Mouse (Mus musculus) gastrocnemius, postnatal 25 days (tissue): ENCODE results near the gene Nt5c1a. TPM values are rescaled to one million over a fixed set of nuclear protein-coding genes. Genes with fewer than 3 reads are reported as not detected.
"Not testable (repeated sequence)": the region's sequence is repeated elsewhere in the genome, so short reads cannot be mapped to it uniquely, and the experiment has no call there.

Source experiments
- DNase-seq: peaks from one replicate; pipeline ENCODE4 v3.0.0; 2022
- long read RNA-seq, 2 experiments: library from polyadenylated mRNA; stranded (forward); transcript quantifications; one replicate each; pipeline ENCODE4 v2.0.0; 2021
- total RNA-seq, 2 experiments: library from RNA; stranded (reverse); gene quantifications; 1 replicate in 1 of 2; 2 replicates in 1 of 2; pipeline ENCODE4 v1.2.3; 2021

The Nt5c1a gene
- 10 to 100 TPM; 19.6 to 32.5 TPM for total RNA-seq
- long read RNA-seq, experiment 1, partial matches to known transcripts, result 0 of 5 reads
- long read RNA-seq, experiment 1, other reads (novel, unspliced or antisense), result 5 of 5 reads
- long read RNA-seq, experiment 2, result 0 reads

DNA sequence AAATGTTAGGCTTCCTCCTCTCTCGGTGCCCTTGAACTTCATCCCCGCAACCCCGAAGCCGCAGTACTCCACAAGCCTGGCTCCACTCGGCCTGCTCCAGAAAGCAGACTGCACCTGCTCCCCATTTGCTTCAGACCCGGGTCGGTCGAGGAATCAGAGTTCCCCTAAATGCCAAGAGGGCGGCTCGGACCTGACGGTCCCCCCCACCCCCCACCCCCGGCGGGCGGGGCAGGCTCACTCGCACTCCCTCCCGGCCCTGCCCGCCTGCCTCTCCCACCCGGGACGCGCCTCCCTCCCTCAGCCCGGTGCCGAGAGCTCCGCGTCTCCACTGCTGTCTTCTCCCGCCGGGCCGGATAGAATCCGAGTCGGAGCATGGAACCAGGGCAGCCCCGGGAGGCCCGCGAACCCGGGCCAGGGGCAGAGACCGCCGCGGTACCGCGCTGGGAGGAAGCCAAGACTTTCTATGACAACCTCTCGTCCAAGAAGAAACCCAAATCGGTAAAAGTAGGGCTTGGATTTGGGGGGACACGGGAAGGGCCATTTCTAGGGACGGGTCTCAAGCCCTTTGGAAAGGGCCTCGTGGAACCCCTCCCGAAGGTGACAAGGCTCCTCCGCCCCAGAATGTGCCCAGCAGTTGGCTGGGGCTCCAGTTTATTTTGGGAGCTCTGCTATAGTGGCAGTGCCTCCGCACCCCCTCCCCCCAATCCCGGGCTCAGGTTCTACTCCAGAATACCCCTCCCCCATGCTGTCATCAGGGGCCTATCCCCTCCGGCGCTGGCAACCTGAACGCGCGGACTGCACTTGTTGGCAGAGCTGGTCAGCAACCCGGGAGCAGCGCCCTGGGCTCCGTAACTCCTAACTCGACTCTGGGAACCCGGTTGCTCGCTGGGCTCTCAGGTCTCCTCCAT lies at the start of gene Nt5c1a:
Gene Nt5c1a (plus strand): TSS at position 319 of the 908 bp plus-strand sequence.
- DNase-seq, result peak; percentile 79

DNA sequence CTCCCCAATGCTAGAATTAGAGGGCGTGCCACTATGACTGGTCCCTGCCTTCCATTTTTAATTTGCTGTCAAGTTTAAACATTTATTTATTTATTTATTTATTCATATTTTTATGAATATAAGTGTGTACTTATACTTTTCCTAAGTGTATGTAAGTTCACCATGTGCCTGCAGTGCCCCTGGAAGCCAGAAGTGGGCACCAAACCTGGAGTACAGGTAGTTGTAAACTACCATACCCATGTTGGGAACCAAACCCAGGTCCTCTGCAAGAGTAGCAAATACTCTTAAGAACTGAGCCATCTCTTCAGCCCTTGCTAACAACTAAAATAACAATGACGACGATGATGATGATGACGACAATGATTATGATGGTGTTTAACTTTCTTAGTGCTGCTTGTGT lies 49.3 kb upstream of the Nt5c1a start:
- no peak for DNase-seq

GRCm38 (mm10) chr4:123152976-123153375 lies 48.3 kb upstream of the Nt5c1a start:
- DNase-seq, result no peak

DNA sequence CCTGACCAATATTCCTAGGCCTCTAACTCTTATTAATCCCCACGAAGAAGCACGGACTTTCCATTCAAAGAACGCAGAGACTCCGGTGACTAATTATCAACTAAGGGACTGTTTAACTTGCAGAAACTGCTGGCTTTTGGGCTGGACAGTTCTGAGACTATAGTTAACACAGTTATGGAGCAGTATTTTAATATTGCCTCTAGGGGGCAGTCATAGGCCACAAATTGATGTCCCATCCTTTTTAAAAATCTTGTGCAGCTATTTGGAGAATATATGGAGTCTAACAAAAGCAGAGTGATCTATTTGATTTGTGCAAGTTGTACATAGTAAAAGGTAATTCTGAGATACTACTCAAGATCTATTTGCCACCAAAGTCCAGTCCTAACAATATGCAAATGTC lies 46.3 kb upstream of the Nt5c1a start:
- no peak for DNase-seq

DNA sequence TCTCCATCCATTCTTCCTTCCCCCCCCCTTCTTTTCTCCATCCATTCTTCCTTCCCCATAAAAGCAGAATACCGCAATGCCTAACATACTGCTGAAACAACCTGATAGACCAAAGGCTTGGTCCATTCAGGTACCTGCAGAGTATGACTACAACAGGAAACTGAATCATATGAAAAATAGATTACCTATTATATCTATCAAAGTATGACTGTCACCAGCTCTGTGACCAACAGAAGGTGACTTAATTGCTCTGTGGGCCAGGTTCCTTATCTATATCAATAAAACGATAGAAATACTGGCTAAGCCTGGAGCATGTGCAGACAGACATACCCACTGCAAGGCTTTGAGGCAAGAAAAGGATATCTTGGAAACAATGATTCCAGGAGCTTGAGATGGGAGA lies 45.9 kb upstream of the Nt5c1a start:
- DNase-seq, result no peak

- DNase-seq, result no peak
Observed at GRCm38 (mm10) chr4:123155840-123156239, 45.5 kb upstream of the Nt5c1a start.

DNA sequence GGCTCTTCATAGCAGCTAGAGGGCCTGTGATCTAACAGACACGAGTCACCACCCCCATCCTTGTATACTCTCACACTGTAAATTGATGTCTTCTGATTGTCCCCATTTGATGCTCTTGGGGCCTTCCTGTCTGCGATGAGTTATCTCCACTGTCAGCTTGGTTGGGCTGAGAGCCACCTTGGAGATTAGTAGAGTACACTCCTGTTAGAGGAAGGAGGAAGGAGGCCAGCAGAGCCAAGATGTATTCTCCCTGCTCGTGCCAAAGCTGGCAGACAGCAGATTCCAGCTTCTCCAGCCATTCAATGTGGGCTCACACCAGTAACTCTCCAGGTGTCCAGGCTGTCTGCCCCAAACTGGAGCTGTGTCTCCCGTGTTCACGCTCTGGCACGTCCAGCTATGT lies 40.7 kb upstream of the Nt5c1a start:
- no peak for DNase-seq

DNA sequence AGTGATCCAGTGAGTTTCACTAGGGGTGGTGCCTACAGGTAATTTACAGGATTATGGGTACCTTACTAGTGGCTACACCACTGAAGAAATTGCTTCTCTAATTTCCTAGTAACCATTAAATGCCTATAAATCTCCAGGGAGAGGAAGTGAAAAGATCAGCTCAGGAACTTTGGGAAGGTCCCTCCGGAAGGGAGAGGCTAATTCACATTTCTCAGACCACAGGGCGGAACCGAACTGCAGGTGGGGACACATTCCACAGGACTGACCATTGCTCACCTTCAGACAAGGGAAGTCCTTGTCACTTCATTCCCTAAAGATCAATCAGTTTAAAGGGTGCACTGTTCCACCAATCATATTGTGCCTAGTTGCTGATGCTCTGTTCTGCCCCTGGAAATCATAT lies 40.1 kb upstream of the Nt5c1a start:
- not testable (repeated sequence) for DNase-seq

- DNase-seq, result no peak
Observed at GRCm38 (mm10) chr4:123162305-123162917, 38.9 kb upstream of the Nt5c1a start.

- DNase-seq, result no peak
Observed at GRCm38 (mm10) chr4:123164157-123164556, 37.1 kb upstream of the Nt5c1a start.

GRCm38 (mm10) chr4:123171811-123172210 lies 29.5 kb upstream of the Nt5c1a start:
- DNase-seq, result no peak

DNA sequence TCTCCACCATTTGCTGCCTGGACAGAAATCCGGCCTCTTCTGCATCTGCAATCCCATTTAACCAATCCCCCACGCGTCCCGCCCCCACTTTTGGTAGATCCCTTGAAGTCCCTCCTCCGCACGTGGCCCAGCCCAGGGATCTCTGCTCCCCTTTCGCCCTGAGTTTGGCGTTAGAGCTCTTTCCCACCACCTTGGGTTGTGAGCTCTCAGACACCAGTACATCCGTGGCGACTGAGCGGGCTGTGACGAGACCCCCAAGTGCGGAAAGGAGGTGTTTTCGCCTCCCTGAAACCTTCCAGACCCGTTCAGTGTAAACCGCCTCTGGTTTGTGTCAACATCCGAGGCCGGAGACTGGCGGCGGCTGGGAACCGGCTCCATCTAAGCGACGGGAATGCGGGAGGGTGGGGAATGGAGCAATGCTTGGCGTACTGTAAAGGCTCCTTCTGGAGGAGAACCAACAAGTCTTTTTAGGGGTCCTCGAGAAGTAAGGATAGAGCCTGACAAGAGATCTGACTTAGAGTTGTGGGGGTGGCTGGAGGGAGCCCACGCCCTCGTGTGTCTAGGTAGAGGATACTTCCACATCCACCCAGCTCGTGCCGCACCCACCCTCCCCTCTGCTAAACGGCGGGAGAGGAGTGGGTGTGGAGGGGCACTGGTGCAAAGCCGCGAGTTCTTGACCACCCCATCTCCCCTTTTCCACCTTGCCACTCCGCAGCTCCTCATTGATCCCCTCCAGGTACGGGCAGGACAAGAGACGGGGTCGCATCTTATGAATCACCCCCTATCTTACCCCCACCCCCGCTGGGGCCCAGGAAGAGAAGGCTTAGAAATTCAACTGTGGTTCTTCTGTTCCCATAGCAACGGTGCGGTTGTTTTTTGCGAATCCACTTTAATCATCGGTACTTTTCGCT lies 18.7 kb upstream of the Nt5c1a start, which contains the start of gene Hpcal4:
Gene Hpcal4 (plus strand): TSS at position 900 of the 911 bp plus-strand sequence.
- no peak for DNase-seq

DNA sequence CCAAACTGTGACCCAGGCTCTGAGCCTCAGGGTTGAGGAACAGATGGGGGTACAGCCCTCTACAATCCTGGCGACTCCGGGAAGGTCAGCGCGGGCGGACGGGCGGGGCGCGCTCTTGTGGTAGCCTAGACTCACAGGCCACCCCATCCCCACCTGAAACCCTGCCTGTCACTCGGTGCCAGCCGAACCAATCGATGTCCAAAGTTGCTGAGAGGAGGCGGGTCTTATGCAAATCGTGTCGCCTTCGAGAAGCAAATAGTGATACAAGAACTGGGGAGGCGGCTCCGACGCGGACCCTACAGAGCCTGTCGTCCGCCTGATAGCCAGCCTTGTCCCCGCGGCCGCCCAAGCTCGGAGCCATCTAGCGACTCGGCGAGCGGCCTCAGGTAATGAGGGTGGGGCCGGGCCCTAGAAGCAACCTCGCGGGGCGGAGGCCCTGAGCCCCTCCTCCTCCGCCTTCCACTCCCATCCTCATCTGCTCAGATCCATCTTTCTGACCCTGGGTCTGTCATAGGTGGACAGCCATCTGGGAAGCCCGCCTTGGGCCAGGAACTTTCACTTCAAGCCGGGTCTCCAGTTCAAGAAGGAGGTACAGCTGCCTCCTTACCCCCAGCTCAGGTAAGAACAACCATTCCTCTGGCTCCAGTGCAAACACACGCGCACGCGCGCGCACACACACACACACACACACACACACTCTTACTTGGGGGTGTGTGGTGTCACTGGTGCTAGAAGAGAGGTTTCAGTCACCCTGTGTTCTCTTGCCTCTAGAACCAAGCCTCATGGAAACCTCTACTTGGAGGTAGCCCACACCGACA lies 17.9 kb upstream of the Nt5c1a start:
- peak; percentile 63 for DNase-seq

DNA sequence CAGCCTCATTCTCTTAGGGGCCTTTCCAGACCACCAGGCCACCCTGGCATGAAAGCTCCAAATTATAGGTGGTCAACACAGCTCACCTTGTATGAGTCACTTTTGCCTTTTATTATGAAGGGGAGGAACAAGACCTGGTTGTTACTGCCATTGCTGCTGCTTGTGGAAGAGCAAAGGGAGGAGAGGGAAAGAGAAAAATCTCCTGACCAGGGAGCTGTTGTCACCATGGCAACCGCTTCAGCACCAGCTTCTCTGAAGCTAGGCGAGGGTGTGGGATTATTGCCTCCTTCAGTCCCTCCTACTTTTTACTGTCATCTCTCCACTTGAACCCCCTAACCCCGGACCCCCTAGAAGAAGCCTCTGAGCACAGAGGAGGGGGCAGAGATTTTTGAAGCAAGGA lies 16.5 kb upstream of the Nt5c1a start:
- DNase-seq, result no peak

GRCm38 (mm10) chr4:123192336-123192735 lies 9.0 kb upstream of the Nt5c1a start:
- no peak for DNase-seq

DNA sequence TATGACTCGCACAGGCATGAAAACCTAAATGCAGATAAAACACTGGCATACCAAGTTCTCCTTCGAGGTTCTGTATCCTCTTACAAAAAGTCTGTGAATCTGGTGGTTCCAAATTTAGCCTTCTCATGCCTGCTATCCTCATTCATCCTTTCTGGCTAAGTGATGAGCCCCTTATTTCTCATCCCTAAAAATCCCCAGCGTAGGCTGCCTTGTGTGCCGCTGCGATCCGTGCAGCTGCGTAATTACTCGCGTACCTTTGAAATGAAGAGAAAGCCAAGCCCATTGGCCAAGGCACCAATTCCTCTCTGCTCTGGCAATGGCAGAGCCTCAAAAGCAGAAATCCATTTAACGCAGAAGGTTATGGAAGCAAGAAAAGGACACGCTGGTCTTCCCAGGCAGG lies 7.5 kb upstream of the Nt5c1a start:
- no peak for DNase-seq

GRCm38 (mm10) chr4:123196695-123197094 lies 4.6 kb upstream of the Nt5c1a start:
- no peak for DNase-seq

GRCm38 (mm10) chr4:123200771-123201185 lies 526 bp upstream of the Nt5c1a start:
- peak; percentile 31 for DNase-seq

DNA sequence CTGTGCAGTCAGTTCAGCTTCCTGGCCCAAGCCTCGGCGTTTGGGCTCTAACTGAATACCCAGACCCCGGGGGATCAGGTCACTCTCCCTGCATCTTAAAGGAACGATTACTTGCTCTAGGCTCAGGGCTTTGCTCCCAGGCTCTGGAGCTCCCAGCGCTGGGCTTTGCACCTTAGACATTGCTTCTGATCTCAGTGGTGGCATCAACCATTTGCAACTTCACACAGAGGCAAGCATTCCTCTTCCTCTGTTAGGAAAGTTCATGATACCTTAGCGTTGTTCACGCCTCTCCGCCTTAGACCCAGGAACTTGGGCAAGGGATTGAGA lies 753 bp downstream of the Nt5c1a start:
- DNase-seq, result no peak

DNA sequence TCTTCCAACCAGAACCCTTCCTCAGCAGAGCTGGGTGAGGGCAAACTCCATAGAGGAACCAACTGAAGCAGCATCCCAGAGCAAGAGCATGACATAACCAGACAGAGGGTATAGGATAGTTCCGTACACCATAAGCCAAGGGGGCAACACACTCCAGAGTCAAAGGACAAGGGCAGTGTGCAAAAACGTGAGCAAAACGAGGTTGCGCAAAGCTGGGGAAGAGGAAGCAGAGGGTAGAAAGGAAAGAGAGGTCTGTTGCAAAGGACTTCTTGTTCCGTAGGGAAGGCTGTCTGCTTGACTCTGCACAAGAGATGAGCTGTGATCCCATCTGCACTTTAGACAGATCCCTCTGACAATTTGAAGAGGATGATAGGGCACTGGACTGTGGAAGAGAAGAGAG lies 6.0 kb downstream of the Nt5c1a start:
- no peak for DNase-seq

- no peak for DNase-seq
Observed at GRCm38 (mm10) chr4:123210996-123211395, 9.7 kb downstream of the Nt5c1a start.
